Mouse (Mus musculus): ENCODE data around the gene Zfp169. TPM values are rescaled to one million over a fixed set of nuclear protein-coding genes. Genes with fewer than 3 reads are reported as not detected.
A peak's percentile ranks its signal among the peaks of the same experiment; 100 is the strongest.

Zfp169 gene
- total RNA-seq (2021): 1 to 10 TPM; 5.8 to 7.7 TPM
- long read RNA-seq, experiment 1, partial matches to known transcripts: 0 of 4 reads
- long read RNA-seq, experiment 1, other reads (novel, unspliced or antisense): 2 of 4 reads
- long read RNA-seq, experiment 2, partial matches to known transcripts: 0 of 1 reads
- long read RNA-seq, experiment 2, other reads (novel, unspliced or antisense): 1 of 1 reads

DNA sequence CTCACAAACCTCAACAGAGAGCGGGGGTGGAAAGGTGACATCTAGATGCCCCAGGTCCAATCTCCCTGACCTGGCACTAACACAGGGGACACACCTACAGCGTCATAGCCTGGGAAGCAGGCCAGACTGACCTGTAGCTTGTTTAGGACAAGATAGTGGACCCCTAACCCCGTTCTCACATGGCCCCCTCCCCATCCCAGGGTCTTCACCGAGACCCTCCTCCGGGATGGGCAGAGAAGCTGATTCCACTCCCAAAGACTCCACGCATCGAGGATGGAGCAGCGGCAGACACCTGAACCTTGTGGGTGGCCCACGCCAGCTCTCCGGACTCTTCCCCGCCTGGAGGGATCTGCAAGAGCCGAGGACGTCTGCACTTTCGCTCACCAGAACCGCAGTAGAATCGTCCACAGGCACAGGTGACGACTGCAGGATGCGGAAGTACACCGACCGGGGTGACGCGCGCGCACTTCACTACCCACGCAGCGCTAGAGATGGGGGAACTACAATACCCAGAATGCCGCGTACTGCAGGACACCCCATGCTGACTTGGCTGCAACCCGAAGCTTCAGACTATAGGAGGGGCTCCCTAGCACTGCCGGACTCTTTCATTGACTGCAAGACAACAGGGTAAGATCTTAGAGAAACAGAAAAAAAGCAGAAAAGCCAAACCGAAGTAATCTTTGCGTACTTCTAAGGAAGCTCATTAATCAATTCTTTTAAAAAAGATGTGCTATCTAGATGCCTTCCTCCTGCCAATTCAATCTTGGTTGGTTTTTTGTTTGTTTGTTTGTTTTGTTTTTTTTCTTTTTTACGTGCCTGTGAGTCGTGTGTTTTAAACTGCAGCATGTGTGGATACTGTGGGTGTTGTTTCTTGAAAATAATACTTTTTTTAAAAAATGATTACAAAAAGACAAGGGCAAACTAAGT lies at the start of gene Zfp169, which contains the start of gene A830005F24Rik:
TSS of gene Zfp169 (minus strand) at position 449 of the 927 bp plus-strand sequence.
TSS of gene A830005F24Rik (plus strand) at position 568 of the 927 bp plus-strand sequence.
- peak; percentile 43 to 69 for DNase-seq (ENCODE audit: low spot score in 2 of 2)

DNA sequence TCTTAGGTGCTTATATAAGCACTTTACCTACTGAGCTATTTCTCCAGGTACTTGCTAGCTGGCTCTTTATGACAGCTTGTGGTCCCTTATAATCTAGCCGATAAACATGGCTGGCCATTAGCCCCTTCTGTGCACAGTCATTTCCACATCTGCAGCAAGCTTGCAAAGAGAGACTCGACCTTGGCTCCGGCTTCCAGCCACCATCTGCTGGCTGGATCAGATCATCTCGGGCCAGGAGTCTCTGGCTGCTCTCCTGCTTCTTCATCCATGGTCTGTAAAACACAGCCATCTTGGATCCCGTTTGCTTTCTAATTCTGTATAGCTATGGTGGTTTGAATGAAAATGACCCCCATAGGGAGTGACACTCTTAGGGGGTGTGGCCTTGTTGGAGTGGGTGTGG lies 49.1 kb upstream of the Zfp169 start:
- DNase-seq (ENCODE audit: low spot score in 2 of 2): peak in 1 of 2 experiments; percentile 58

GRCm38 (mm10) chr13:48561481-48561880 lies 48.2 kb upstream of the Zfp169 start:
- no peak for DNase-seq (ENCODE audit: low spot score in 2 of 2)

GRCm38 (mm10) chr13:48555976-48556375 lies 42.7 kb upstream of the Zfp169 start:
- DNase-seq (ENCODE audit: low spot score in 2 of 2): no peak

DNA sequence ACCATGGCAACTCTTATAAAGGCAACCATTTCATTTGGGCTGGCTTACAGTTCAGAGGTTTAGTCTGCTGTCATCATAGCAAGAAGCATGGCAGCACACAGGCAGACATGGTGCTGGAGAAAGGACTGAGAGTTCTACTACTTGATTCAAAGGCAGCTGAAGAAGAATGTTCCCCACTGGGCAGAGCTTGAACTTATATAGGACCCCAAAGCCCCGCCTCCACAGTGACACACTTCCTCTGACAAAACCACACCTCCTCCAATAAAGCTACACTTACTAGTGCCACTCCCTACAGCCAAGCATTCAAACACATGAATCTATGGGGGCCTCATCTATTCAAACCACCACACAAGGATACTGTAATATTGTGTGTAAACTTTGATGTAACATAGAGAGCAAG lies 41.3 kb upstream of the Zfp169 start:
- DNase-seq (ENCODE audit: low spot score in 2 of 2): no peak

GRCm38 (mm10) chr13:48553511-48553910 lies 40.3 kb upstream of the Zfp169 start:
- DNase-seq (ENCODE audit: low spot score in 2 of 2): no peak

DNA sequence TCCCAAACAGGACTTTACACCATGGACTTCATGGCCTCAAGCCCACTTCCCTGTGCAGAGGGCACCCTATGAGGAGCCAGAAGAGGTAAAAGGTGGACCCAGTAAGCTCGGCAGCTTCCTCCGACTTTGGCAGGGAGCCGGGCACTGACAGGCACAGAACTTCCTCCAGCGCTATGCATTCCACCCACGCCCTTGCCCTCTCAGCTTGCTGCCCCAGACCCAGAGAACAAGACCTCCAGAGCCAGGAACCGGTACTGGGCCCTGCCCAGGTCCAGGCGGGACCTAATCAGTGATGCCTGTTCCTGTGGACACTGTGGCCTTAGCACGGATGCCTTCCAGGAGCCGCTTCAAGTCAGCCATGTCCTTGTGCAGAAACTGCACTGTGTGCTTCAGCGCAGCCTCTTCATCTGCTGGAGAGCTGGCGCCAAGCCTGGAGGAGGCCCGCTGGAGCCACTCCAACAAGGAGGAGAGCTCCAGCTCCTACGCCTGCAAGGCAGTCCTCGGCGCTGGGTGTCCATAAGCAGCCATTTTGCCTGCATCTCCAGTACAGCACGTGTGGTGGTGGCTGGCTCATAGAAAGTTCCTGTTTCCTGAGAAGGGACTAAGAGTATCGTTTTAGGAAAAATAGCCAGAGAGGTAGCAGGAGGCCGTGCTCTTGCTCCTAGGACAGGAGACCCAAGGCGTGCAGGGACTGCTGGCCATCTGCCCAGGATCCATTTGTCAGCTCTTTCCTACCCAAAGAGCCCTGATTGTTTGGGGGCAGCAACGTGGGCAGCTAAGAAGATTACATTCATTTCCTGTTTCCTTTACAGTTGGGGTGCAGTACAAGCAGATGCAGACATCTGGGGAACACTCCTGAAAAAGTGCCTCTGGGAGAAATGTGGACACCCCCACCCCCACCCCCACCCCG lies 39.2 kb upstream of the Zfp169 start:
- peak; percentile 86 to 95 for DNase-seq (ENCODE audit: low spot score in 2 of 2)

DNA sequence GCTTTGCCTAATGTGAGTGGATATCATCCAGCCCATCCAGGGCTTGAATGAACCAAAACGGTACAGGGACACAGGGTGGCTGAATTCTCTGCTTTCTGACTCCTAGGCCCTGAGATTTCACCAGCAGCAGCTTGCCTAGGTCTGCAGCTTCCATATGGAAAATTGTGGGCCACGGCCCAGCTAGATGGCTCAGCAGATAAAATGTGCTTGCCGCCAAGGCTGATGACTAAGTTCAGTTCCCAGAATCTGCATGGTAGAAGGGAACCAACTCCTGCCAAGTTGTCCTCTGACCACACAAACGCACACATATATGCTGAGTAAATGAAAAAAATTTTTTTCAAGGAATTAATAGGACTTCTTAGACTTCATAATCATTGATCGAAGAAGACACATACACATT lies 35.0 kb upstream of the Zfp169 start:
- DNase-seq (ENCODE audit: low spot score in 2 of 2): no peak

GRCm38 (mm10) chr13:48547623-48548022 lies 34.4 kb upstream of the Zfp169 start:
- DNase-seq (ENCODE audit: low spot score in 2 of 2): no peak

DNA sequence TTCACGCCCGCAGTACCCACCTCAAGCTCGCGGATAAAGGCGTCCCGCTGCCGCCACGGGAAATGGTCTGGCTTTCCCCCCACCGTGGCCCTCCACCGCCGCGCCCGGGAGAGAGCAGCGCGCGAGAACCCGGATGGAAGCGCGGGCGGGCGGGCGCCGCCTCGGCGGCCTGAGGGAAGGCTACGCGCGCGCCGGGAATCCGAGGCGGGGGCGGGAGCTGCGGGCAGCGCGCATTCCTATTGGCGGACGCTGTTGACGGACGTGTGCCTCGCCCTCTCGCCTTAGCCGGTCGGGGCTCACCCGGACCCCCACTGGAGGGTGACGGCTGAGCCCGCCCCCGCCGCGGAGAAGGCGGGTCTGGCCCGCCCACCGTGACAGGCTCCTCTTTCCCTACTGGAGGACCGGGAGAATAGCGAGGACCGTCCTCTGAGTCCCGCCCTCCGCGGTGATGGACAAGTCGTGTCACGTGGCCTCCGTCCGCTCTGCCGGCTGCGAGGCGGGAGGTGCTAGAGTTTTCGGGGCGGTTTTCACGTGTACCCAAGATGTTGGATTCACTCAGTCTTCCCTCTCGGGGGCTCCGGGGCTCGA lies 33.2 kb upstream of the Zfp169 start:
- DNase-seq (ENCODE audit: low spot score in 2 of 2): peak; percentile 99

- peak; percentile 97 to 99 for DNase-seq (ENCODE audit: low spot score in 2 of 2)
Observed at GRCm38 (mm10) chr13:48545476-48546281, 32.4 kb upstream of the Zfp169 start.

DNA sequence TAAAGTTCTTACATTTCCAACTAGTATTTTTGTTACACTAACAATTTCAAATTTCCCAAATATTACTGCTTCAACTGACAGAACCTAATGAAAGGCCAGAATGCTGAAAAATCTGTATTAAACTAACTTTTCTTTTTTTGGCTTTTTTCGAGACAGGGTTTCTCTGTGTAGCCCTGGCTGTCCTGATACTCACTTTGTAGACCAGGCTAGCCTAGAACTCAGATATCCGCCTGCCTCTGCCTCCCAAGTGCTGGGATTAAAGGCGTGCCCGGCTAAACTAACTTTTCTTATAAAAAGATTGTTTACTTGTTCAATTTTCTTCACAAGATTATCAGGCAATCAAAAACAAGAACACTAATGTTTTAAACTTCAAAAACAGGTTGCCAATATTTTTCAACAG lies 31.6 kb upstream of the Zfp169 start:
- DNase-seq (ENCODE audit: low spot score in 2 of 2): no peak

DNA sequence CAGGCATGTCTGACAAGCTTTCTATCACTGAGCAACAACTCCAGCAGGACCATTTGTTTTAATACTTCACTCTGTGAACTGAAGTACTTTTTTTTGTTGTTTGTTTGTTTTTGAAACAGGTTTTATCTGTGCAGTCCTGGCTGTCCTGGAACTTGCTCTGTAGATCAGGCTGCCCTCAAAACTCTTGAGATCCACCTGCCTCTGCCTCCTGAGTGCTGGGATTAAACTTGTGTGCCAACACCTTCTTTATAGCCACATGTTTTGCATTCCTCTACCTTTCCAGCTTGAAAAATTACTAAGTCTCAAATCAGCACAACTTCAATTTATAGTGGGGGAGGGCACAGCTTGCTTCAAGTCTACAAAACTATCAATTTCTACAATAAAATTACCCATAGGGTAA lies 31.1 kb upstream of the Zfp169 start:
- no peak for DNase-seq (ENCODE audit: low spot score in 2 of 2)

DNA sequence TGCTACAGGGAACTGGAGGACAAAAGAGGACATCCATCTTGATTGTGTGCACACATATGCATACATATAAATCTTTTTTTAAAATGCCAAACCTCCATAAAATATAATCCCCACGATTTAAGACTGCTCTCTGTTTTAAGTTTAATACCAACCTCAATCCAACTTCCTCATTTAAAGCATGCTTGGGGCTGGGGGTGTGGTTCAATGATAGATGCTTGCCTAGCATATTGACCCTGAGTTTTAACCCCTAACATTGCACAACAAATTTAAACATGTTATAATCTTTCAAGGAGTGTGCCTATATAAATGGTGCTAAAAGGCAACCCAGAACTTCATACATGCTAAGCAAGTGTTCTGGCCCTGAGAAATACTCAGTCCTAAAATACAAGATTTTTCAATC lies 27.2 kb upstream of the Zfp169 start:
- DNase-seq (ENCODE audit: low spot score in 2 of 2): no peak

GRCm38 (mm10) chr13:48533441-48533840 lies 20.2 kb upstream of the Zfp169 start:
- DNase-seq (ENCODE audit: low spot score in 2 of 2): no peak

DNA sequence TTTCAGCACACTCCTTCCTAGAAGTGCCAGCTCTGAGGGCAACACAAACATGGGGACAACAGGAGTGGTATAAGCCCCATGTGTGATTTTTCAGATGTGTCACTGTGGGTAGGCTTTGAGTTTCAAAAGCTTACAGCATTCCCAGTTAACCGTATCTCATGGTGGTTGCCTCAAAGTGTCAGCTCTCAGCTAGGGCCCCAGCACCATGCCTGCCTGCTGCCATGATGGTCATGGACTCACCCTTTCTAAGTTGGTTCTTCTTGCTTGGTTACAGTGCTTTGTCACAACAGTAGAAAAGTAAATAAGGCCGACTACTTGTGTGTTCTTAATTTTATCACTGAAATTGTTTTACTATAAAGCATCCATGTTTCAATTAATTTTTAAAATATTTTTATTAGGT lies 18.2 kb upstream of the Zfp169 start:
- no peak for DNase-seq (ENCODE audit: low spot score in 2 of 2)

- DNase-seq (ENCODE audit: low spot score in 2 of 2): peak in 1 of 2 experiments; percentile 59
Observed at GRCm38 (mm10) chr13:48530685-48531084, 17.4 kb upstream of the Zfp169 start.

GRCm38 (mm10) chr13:48529028-48529427 lies 15.8 kb upstream of the Zfp169 start:
- no peak for DNase-seq (ENCODE audit: low spot score in 2 of 2)

DNA sequence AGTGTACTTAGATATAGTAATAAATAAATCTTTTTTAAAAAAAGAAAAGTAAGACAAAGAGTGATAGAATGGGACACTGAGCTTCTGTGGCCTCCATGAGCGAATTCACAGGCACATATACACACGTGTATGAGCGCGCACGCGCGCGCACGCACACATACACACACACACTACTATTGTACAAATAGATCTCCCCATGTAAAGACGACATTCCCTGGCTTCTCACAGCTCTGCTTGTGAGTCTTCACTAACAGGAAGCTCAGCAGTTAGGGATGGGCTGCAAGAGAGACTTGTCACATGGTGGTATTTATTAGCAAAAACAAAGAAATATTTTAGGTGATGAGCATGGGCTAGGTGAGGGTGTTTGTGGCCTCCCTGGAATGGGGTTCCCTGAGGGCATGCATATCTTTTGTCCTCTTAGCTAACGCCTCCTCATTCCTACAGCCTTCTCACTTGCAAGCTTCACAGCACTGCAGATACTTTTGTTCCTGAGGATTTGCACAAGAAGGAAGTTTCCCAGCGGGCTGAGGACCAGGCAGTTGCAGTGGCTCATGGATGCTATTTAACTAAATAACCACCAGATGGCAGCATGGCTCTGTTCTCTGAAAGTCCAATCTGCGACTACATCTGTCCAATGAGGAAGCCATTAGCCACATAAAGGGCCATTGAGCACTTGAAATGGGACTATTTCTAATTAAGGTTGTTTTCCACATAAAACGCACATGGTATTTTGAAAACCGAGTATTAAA lies 15.0 kb upstream of the Zfp169 start:
- peak in 1 of 2 experiments; percentile 46 for DNase-seq (ENCODE audit: low spot score in 2 of 2)
